Mouse (Mus musculus): ENCODE measurements around the gene Syce2. TPM values are rescaled to one million over a fixed set of nuclear protein-coding genes. Genes with fewer than 3 reads are reported as not detected.

Gene Syce2
- total RNA-seq, 2 experiments from 2014 or later: 2.3 to 3.0 TPM

GRCm38 (mm10) chr8:84913960-84914359 is 42.0 kb downstream of the Syce2 start:
- intact Hi-C loops (cut with DNase I): loop anchor here (5.0 kb wide), 1 partner anchor 78 kb away; the partner anchor contains the start of gene Hook2
- DNase-seq (ENCODE audit: low spot score): no peak

- no peak for DNase-seq (ENCODE audit: low spot score)
- intact Hi-C loops (cut with DNase I): no loop called here
These were observed 43.4 kb downstream of the Syce2 start for GRCm38 (mm10) chr8:84915269-84915668.

GRCm38 (mm10) chr8:84917781-84918180 is 45.9 kb downstream of the Syce2 start:
- intact Hi-C loops (cut with DNase I): no loop called here
- no peak for DNase-seq (ENCODE audit: low spot score)

- intact Hi-C loops (cut with DNase I): no loop called here
These were observed 46.7 kb downstream of the Syce2 start for GRCm38 (mm10) chr8:84918646-84919045.

GRCm38 (mm10) chr8:84921596-84921995 is 49.7 kb downstream of the Syce2 start:
- intact Hi-C loops (cut with DNase I): no loop called here
- DNase-seq (ENCODE audit: low spot score): no peak

More at GRCm38 (mm10) chr8:84918646-84919045, 46.7 kb downstream of the Syce2 start:
- no peak for DNase-seq (ENCODE audit: low spot score)

- no peak for DNase-seq (ENCODE audit: low spot score)
- intact Hi-C loops (cut with DNase I): no loop called here
These were observed 53.6 kb downstream of the Syce2 start for GRCm38 (mm10) chr8:84925557-84925956.

- no peak for DNase-seq (ENCODE audit: low spot score)
- intact Hi-C loops (cut with DNase I): no loop called here
These were observed 55.6 kb downstream of the Syce2 start for GRCm38 (mm10) chr8:84927513-84927912.

- intact Hi-C loops (cut with DNase I): loop anchor here (2.0 kb wide), 1 partner anchor 68 kb away; no protein-coding TSS in a partner anchor
- DNase-seq (ENCODE audit: low spot score): no peak
These were observed 56.8 kb downstream of the Syce2 start for GRCm38 (mm10) chr8:84928456-84929306.

GRCm38 (mm10) chr8:84930582-84930981 is 58.7 kb downstream of the Syce2 start:
- DNase-seq (ENCODE audit: low spot score): no peak
- intact Hi-C loops (cut with DNase I): no loop called here

GRCm38 (mm10) chr8:84933767-84934559 is 62.1 kb downstream of the Syce2 start:
- intact Hi-C loops (cut with DNase I): no loop called here
- DNase-seq (ENCODE audit: low spot score): no peak

- no peak for DNase-seq (ENCODE audit: low spot score)
- intact Hi-C loops (cut with DNase I): no loop called here
These were observed 62.9 kb downstream of the Syce2 start for GRCm38 (mm10) chr8:84934860-84935259.

- DNase-seq (ENCODE audit: low spot score): no peak
- intact Hi-C loops (cut with DNase I): no loop called here
These were observed 63.6 kb downstream of the Syce2 start for GRCm38 (mm10) chr8:84935489-84935888.

- intact Hi-C loops (cut with DNase I): no loop called here
- no peak for DNase-seq (ENCODE audit: low spot score)
These were observed 64.4 kb downstream of the Syce2 start for GRCm38 (mm10) chr8:84936041-84936961.

- intact Hi-C loops (cut with DNase I): no loop called here
These were observed 65.1 kb downstream of the Syce2 start, which contains the start of gene Mast1 for GRCm38 (mm10) chr8:84936962-84937546. Gene Mast1, minus strand, starts transcription at chr8:84937359.

More at GRCm38 (mm10) chr8:84936962-84937546, 65.1 kb downstream of the Syce2 start, which contains the start of gene Mast1:
- no peak for DNase-seq (ENCODE audit: low spot score)

Small RNA genes within 50 kb of the gene (microRNA-seq; reads per million reads assigned to microRNA genes)
- not detected for gene Gm24197
- gene Mir7069: 1.7 reads per million

Other genes with a start within 250 kb of the Syce2 start
- 10 to 100 TPM; 14.3 to 18.3 TPM for gene Ier2, start 209.3 kb upstream of the Syce2 start, total RNA-seq (2021)
- gene Trmt1, start 185.8 kb upstream of the Syce2 start, total RNA-seq (2021): 10 to 100 TPM; 32.6 to 37.6 TPM
- gene Nacc1, start 184.2 kb upstream of the Syce2 start, total RNA-seq (2021): 10 to 100 TPM; 32.0 to 32.6 TPM
- gene Lyl1, start 170.7 kb upstream of the Syce2 start, total RNA-seq (2021): 1 to 10 TPM; 4.2 to 4.5 TPM
- under 1 TPM in 1 of 2 experiments, not detected in 1; 0.39 TPM for gene G430095P16Rik, start 149.1 kb upstream of the Syce2 start, total RNA-seq (2021)
- 100 to 1,000 TPM; 287 to 311 TPM for gene Nfix, start 71.8 kb upstream of the Syce2 start, total RNA-seq (2021)
- 10 to 100 TPM in 1 of 2 experiments, 1 to 10 TPM in 1; 9.6 to 10.3 TPM for gene Dand5, start 49.3 kb upstream of the Syce2 start, total RNA-seq (2021)
- 10 to 100 TPM; 28.9 to 30.0 TPM for gene Gadd45gip1, start 40.6 kb upstream of the Syce2 start, total RNA-seq (2021)
- 10 to 100 TPM; 80.8 to 81.1 TPM for gene Rad23a, start 31.4 kb upstream of the Syce2 start, total RNA-seq (2021)
- gene Calr, start 25.2 kb upstream of the Syce2 start, total RNA-seq (2021): 100 to 1,000 TPM; 365 to 441 TPM
- gene Farsa, start 15.1 kb upstream of the Syce2 start, total RNA-seq (2021): 10 to 100 TPM; 24.7 to 25.5 TPM
- 10 to 100 TPM; 63.1 to 68.2 TPM for gene Gcdh, start 21.8 kb downstream of the Syce2 start, total RNA-seq (2021)
- gene Klf1, start 29.8 kb downstream of the Syce2 start, total RNA-seq (2021): not detected
- gene Dnase2a, start 36.4 kb downstream of the Syce2 start, total RNA-seq (2021): 1 to 10 TPM; 7.7 to 7.9 TPM
- under 1 TPM; 0.08 to 0.14 TPM for gene Mast1, start 65.2 kb downstream of the Syce2 start, total RNA-seq (2021)
- gene Rtbdn, start 74.9 kb downstream of the Syce2 start, total RNA-seq (2021): not detected
- gene Gm49661, start 97.3 kb downstream of the Syce2 start, total RNA-seq (2021): not detected
- gene Prdx2, start 97.5 kb downstream of the Syce2 start, total RNA-seq (2021): 100 to 1,000 TPM; 650 to 659 TPM
- 10 to 100 TPM; 45.2 to 48.2 TPM for gene Rnaseh2a, start 97.7 kb downstream of the Syce2 start, total RNA-seq (2021)
- gene Junb, start 106.6 kb downstream of the Syce2 start, total RNA-seq (2021): 10 to 100 TPM; 13.8 to 17.2 TPM
- 1 to 10 TPM; 2.0 to 2.1 TPM for gene Hook2, start 118.5 kb downstream of the Syce2 start, total RNA-seq (2021)
- not detected for gene Best2, start 142.4 kb downstream of the Syce2 start, total RNA-seq (2021)
- gene Asna1, start 153.2 kb downstream of the Syce2 start, total RNA-seq (2021): 10 to 100 TPM; 65.0 to 67.4 TPM
- 10 to 100 TPM; 82.7 to 88.7 TPM for gene Trir, start 154.7 kb downstream of the Syce2 start, total RNA-seq (2021)
- gene Tnpo2, start 164.8 kb downstream of the Syce2 start, total RNA-seq (2021): 10 to 100 TPM; 28.0 to 28.7 TPM
- 1 to 10 TPM; 3.5 to 4.6 TPM for gene Fbxw9, start 187.9 kb downstream of the Syce2 start, total RNA-seq (2021)
- not detected for gene Gm5741, start 195.9 kb downstream of the Syce2 start, total RNA-seq (2021)
- 10 to 100 TPM; 26.4 to 26.5 TPM for gene Dhps, start 199.6 kb downstream of the Syce2 start, total RNA-seq (2021)
- gene Wdr83os, start 208.6 kb downstream of the Syce2 start, total RNA-seq (2021): 10 to 100 TPM; 39.4 to 43.1 TPM
- gene Wdr83, start 209.2 kb downstream of the Syce2 start, total RNA-seq (2021): 10 to 100 TPM; 31.8 to 35.3 TPM
- gene Man2b1, start 211.2 kb downstream of the Syce2 start, total RNA-seq (2021): 10 to 100 TPM; 24.7 to 26.5 TPM

Measured in heart, postnatal 25 days (tissue).